Mouse (Mus musculus) ovary, postnatal 36 days (tissue): ENCODE results near the gene Nt5e.
"Not testable (repeated sequence)": the region's sequence is repeated elsewhere in the genome, so short reads cannot be mapped to it uniquely, and the experiment has no call there.

Experiments
- DNase-seq: peaks from one replicate; pipeline ENCODE4 v3.0.0; 2022; ENCODE audit warnings: low spot score, mixed read lengths

Nt5e gene

DNA sequence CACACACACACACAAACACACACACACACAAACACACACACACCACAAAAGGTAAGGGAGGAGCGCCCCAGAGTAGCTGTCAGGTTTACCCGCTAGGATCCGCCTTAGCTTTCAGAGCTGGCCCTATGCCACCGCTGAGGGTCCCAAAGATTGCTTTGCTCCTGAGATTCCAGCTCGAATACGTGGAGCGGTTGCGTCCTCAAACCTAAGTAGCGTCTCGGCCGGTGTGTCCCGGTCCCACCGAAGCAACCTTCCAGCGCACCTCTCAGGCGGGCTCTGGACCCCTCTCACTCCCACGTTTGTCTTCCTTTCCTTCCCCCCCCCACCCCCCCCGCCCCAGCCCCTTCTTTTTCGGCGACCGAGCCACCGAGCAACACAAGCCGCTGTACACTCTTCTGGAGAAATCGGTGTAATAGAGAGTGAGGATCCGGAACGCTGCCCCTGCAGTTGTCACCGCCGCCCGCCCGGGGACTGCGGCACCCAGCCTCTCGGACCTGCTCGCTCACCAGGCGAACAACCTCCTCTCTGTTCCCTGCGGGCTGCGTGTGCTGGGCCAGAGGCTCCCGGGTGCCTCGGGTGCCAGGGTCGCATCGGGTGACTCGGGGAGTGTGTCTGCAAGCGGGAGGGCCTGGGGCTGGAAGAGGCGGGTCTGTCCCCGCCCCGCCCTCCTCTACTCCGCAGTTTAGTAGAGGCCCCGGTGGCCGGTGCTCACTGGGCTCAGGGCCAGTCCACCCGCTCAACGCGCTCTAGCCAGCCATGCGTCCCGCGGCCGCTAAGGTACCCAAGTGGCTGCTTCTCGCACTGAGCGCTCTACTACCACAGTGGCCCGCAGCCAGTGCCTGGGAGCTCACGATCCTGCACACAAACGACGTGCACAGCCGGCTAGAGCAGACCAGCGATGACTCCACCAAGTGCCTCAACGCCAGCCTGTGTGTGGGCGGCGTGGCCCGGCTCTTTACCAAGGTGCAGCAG is at the start of gene Nt5e:
Nt5e (plus strand) TSS at position 268 of the 972 bp plus-strand sequence.
- peak; percentile 67 for DNase-seq

DNA sequence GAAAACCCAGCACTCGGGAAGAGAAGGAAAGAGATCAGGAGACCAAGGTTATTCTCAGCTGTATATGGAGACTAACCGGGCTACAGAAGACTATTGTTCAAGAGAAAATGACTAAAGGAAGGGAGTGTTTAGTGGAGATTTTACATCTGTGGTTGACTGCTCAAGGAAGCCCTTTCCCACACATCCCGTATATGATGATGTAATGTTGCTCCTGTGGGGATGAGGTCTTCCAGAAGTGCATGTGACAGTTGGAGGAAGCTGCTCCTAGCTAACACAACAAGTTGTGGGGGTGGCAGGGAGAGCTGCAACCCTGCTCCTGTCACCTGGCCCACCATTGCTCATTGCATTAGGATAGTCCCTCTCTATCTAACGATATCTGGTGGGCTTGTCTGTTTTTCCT is 49.4 kb upstream of the Nt5e start:
- no peak for DNase-seq

DNA sequence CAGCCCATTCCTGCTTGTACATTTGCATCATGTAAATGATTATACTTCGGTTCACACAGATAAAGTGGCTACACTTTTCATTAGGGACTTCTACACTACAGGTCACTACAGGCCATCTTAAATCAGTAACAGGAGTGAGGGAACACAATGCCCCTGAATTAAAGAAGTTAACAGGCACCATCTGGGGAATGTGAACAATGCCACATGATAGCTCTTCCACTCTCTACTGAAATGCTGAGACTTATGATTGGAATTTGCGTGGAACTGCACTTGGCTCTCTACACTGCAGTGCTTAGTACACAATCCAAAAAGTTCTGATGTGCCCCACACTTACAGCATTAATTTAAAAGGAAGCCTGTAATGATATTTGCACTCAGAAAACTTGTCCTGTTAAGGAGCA is 47.3 kb upstream of the Nt5e start:
- no peak for DNase-seq

DNA sequence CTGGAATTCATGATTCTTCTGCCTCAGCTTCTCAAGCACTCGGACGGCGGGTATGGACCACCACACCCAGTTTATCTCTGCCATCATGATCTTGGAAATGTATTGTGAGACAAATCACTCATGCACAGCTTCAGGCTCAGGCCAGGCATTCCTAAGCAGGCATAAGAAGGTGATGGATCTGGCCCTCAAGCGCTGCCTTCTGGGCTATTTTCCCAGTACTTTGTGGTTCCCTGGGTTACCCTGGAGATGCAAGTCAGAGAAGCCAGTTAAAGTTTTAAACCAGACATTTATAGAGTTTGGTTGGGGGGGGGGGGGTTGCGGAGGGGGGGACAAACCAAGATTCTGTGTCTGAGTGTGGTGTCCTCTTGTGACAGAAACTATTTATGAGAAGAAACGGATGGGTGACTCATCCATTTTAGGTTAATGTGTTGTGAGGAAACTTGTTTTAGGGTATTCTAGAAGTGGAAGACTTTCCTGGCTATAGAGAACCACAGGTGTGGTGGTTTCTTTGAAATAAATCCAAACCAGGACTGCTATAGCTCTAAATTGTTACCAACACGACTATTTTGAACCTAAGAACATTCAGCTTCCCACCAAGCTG is 37.3 kb upstream of the Nt5e start:
- DNase-seq = no peak

DNA sequence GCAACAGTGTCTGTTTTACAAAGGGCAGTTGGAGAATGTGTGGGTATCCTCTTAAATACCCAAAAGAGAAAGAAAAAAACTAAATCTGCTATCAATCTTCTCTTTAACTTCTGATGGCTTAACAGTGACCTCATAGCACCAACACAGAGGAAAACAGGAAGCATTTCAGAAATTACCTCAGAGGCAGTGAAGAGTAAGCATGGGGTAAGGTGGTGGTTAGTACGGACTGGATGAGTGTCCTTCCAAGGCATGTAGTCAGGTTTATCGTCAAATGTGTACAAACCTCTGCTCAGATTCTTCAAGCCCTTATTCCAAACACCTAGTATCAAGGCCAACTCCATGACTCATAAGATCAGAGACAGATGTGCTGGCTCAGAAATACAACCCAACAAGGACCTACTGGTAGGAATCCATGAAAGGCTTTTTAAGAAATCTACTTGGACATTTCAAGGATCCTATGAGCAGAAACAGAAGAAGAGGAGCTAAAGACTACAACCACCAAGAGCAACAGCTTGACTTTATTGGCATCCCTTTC is 34.1 kb upstream of the Nt5e start:
- no peak for DNase-seq

DNA sequence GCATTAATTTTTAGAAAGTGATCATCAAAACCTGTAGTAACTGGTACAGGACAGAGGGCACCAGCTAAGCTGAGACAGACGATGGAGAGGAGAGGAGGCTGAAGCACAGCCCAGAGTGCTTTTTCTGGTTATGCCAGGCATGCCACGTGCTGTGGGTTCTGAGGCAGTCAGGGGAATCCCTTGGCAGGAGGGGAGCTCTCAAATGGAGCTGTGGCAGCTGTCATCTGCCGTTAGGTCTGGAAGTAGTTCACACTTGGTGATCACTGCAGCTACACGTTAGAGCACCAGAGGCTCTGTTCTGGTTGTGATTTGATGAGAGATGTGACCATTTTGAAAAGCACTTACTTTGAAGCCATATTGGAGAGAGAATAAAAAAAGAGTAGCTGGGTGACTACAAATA is 31.2 kb upstream of the Nt5e start:
- DNase-seq = no peak

GRCm38 (mm10) chr9:88296321-88296720 is 30.7 kb upstream of the Nt5e start:
- no peak for DNase-seq

DNA sequence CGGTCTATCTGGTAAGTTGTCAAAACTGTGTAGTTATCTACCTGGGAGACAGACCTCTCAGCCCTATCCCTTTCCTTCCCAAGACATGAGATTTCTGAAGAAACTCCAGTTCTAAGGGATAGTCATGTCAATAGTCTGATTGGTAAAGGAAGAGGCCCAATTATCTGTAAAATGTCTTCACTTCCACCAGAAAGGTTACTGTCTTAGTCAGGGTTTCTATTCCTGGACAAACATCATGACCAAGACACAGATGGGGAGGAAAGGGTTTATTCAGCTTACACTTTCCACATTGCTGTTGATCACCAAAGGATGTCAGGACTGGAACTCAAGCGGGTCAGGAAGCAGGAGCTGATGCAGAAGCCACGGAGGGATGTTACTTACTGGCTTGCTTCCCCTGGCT is 29.8 kb upstream of the Nt5e start:
- not testable (repeated sequence) for DNase-seq

DNA sequence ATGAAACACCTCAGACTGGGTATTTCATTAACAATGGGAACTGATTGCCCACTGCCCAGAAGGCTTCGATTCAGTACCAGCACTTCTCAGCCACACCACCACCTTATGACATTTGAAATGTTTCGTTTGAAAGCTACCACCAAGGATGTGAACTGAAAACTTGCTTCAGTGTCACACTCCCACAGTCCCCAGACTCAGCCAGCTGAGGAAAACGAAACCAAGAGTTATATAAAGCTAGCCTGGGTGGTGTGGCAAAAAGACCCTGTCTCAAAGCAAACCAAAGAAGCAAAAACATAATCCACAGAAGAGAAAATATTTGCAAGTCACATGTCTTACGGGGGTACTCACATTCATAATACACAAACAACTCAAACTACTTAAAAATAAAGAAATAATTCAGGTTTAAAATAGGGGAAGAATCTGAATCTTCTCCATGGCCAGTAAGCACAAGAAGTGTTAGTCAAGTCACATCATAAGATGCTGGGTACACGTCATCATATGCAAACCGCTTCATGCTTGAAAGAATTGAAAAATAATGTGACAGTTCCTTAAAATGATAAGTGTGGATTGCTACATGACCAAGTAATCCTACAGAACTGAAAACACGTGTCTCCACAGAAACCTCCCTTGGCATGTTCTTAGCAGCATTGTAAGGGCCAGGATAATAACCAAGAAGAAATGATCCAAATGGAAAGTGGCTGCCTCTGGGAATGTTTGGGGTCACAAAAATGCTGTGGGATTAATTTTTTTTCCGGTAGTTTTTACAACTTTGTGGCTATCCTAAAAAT is 28.9 kb upstream of the Nt5e start:
- no peak for DNase-seq

DNA sequence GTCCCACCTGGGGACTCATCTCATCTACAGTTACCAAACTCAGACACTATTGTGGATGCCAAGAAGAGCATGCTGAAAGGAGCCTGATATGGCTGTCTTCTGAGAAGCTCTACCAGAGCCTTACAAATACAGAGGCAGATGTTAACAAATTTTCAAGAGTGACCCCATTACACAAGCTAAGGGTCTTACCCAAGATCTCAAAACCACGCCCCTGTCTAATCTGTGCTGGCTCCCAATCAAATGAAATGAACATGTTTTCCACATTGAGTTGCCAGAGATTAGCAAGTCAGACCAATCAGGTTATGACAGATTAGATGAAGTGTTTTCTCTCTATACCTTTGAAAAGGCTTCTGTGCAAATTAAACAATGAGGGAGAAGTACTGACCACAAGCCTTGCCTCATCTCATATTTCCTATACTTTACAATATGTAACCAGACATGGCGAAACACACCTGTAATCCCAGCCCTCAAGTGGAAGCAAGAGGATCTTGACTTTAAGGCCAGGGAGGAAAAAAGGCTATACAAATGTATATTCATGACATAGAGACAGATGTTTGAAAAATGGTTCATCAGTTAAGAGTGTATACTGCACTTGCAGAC is 19.9 kb upstream of the Nt5e start:
- DNase-seq = no peak

DNA sequence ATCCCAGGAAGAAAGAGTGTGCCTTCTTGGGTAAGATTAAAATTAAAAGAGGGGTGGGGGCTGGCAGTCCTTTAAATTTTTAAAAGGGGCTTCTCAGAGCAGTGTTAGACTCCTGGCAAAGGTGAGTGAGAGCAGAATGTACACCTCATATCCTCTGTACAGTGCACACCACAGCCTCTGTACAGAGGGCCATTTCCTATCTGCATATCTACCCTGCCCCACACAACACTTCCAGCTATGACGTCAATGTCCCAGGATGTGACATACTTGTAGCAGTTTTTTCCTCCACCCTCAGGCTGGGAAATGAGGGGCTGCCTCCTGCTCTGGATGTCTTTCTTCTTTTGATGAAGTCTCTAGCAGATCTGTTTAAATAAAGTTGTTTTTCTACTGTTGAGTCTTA is 17.9 kb upstream of the Nt5e start:
- DNase-seq = no peak

DNA sequence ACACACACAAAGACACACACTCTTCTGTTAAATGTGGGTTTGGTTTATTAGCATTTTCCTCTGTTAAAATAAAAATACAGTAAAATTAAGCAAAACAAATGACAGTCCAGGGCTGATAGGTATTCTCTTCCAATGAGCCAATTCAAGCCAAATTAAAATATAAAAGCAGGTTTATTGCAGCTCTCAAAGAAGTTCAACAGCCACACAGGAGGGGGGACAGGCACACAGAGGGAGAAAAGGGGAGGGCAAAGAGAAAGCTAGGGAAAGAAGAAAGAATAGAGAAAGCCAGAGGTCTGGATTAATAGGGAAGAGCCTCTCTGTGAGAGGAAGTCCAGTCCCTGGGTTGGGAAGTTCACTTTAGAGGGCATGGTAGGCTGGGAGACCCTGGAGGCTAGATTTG is 7.8 kb upstream of the Nt5e start:
- DNase-seq = no peak

DNA sequence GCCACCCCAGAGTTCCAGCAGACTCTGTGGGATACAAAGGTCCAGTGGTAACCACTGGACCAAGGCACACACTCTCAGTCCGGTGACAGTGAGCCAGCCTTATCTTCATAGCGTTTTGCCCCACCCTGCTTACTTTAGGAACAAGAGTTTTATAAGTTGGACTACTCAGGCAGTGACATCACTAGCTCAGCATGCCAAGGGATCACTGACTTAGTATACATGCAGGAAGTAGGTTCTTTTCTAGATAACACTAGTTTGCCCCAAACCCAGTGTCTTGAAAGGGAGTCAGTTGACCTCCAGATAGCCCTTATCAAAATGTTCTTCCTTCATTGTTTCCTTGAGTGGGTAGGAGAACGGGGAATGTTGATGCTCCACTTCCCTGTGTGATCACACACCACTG is 2.4 kb upstream of the Nt5e start:
- DNase-seq = no peak

GRCm38 (mm10) chr9:88328666-88329065 is 1.7 kb downstream of the Nt5e start:
- DNase-seq = no peak

- no peak for DNase-seq
These were observed 2.3 kb downstream of the Nt5e start for GRCm38 (mm10) chr9:88329166-88329748.

GRCm38 (mm10) chr9:88330316-88330715 is 3.3 kb downstream of the Nt5e start:
- no peak for DNase-seq

- DNase-seq = no peak
These were observed 5.5 kb downstream of the Nt5e start for GRCm38 (mm10) chr9:88332447-88332846.

DNA sequence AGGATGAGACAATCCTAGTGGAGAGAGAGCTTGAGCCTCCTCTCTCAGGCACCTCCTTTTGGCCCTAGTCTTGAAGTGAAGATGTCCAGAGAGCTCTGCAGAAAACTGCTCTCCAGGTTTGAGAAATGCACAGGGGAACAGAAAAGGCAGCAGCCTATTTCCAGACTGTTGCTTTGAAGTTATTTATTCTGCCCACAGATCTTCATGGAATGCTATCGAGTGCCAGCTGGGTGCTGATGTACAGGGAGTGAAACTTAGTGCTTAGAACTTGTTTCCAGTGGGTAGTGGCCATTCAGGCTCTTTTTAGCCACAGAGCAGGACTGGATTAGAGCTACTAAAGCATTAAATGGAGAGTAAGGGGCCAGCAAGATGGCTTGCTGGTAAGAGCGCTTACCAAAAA is 8.8 kb downstream of the Nt5e start:
- DNase-seq = no peak

- DNase-seq = no peak
These were observed 13.8 kb downstream of the Nt5e start for GRCm38 (mm10) chr9:88340819-88341218.

DNA sequence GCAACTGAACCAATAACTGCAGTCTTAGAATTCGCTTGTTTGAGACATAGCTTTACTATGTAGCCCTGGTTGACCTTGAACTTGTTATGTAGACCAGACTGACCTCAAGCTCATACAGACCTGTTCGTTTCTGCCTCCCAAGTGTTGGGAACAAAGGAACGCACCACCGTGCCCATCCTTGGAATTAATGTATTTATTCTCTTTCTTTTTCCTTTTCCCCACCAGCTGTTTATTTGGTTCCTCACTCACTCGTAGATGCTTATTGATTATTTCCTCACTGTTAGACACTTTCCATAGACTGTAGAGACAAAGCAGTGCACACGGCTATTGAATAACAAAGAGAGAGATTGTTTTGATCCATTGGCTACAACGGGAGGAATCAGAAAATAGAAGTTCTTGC is 15.2 kb downstream of the Nt5e start:
- no peak for DNase-seq

GRCm38 (mm10) chr9:88342701-88343100 is 15.7 kb downstream of the Nt5e start:
- DNase-seq = no peak

GRCm38 (mm10) chr9:88344424-88344823 is 17.4 kb downstream of the Nt5e start:
- no peak for DNase-seq
